Mouse (Mus musculus) MEL (cell line): ENCODE measurements at regions not wholly inside any gene's neighbourhood (a gene's known extent, or its start where the extent isn't known, plus 50 kb on each side); places are given as distances from the start of the nearest gene placed in this dataset.
"Not testable (repeated sequence)": the region's sequence is repeated elsewhere in the genome, so short reads cannot be mapped to it uniquely, and the experiment has no call there.

Experiments
- DNase-seq: peaks from one replicate; pipeline ENCODE4 v3.0.0; 2011; ENCODE audit warnings: low read depth, low spot score
- H3K27ac ChIP-seq: 2 replicates; pipeline ENCODE4 v1.5.1; 2012; ENCODE audit warnings: low read depth, mild to moderate bottlenecking, control low read depth, low read length, moderate library complexity; ENCODE audit not compliant: control insufficient read depth
- H3K27me3 ChIP-seq, 2 experiments: fragments of 150-350 bp in 1 of 2; sonication (generic) in 1 of 2; 2 replicates each; pipeline ENCODE4 v1.6.1; 2012; ENCODE audit warnings: low read length in 2 of 2, mild to moderate bottlenecking in 2 of 2, improper control_type of control experiment in 1 of 2, moderate library complexity in 1 of 2; ENCODE audit not compliant: insufficient read depth in 2 of 2, control insufficient read depth in 1 of 2
- H3K36me3 ChIP-seq, 2 experiments: 2 replicates each; pipeline ENCODE4 v1.6.1; 2012 to 2014; ENCODE audit warnings: low read length in 2 of 2, improper control_type of control experiment in 1 of 2, inconsistent platforms in 1 of 2, mild to moderate bottlenecking in 1 of 2; ENCODE audit not compliant: insufficient read depth in 2 of 2, control insufficient read depth in 1 of 2
- H3K4me1 ChIP-seq, 2 experiments: fragments of 150-350 bp in 1 of 2; sonication (generic) in 1 of 2; 2 replicates each; pipeline ENCODE4 v1.6.1; 2012; ENCODE audit warnings: low read length in 2 of 2, improper control_type of control experiment in 1 of 2, mild to moderate bottlenecking in 1 of 2; ENCODE audit not compliant: insufficient read depth in 2 of 2, control insufficient read depth in 1 of 2
- H3K4me3 ChIP-seq, 2 experiments: fragments of 150-350 bp in 1 of 2; sonication (generic) in 1 of 2; 2 replicates each; pipeline ENCODE4 v1.5.1; 2012; ENCODE audit warnings: low read depth in 2 of 2, low read length in 2 of 2, mild to moderate bottlenecking in 2 of 2, moderate library complexity in 2 of 2, control low read depth in 1 of 2, improper control_type of control experiment in 1 of 2; ENCODE audit not compliant: control insufficient read depth in 1 of 2, insufficient read depth in 1 of 2
- H3K79me2 ChIP-seq: 2 replicates; pipeline ENCODE4 v1.6.1; 2012; ENCODE audit warnings: mild to moderate bottlenecking, low read length, moderate library complexity; ENCODE audit not compliant: control insufficient read depth, poor library complexity, insufficient read depth
- H3K9ac ChIP-seq: 2 replicates; pipeline ENCODE4 v1.6.1; 2012; ENCODE audit warnings: low read depth, mild to moderate bottlenecking, control low read depth, low read length, moderate library complexity; ENCODE audit not compliant: control insufficient read depth, poor library complexity, severe bottlenecking
- H3K9me3 ChIP-seq: fragments of 150-350 bp; sonication (generic); replicated peaks from 2 replicates; pipeline ENCODE4 v1.6.1; 2012; ENCODE audit warnings: mild to moderate bottlenecking, low read length, improper control_type of control experiment, moderate library complexity; ENCODE audit not compliant: insufficient read depth
- CHD1 ChIP-seq: IDR thresholded peaks from 2 replicates; pipeline ENCODE4 v1.6.1; 2012; ENCODE audit warnings: low read depth, mild to moderate bottlenecking, inconsistent platforms, low read length, improper control_type of control experiment
- CTCF ChIP-seq, 3 experiments: IDR thresholded peaks in 2 of 3; conservative IDR thresholded peaks in 1 of 3; 2 replicates each; pipeline ENCODE4 v1.5.1; 2011 to 2012; ENCODE audit warnings: low read length in 3 of 3, low read depth in 2 of 3, mild to moderate bottlenecking in 2 of 3, improper control_type of control experiment in 1 of 3, inconsistent platforms in 1 of 3, mixed read lengths in 1 of 3, moderate library complexity in 1 of 3; ENCODE audit not compliant: control insufficient read depth in 1 of 3, insufficient read depth in 1 of 3, poor library complexity in 1 of 3, severe bottlenecking in 1 of 3
- E2F4 ChIP-seq: IDR thresholded peaks from 2 replicates; pipeline ENCODE4 v1.6.1; 2011; ENCODE audit warnings: low read depth, low read length, improper control_type of control experiment, borderline replicate concordance
- ELF1 ChIP-seq: IDR thresholded peaks from 2 replicates; pipeline ENCODE4 v1.6.1; 2014; ENCODE audit warnings: low read depth, mild to moderate bottlenecking, inconsistent platforms, low read length, improper control_type of control experiment, moderate library complexity
- EP300 ChIP-seq, 2 experiments: IDR thresholded peaks; 2 replicates each; pipeline ENCODE4 v1.6.1; 2011; ENCODE audit warnings: improper control_type of control experiment in 2 of 2, low read length in 2 of 2, low read depth in 1 of 2, mild to moderate bottlenecking in 1 of 2
- ETS1 ChIP-seq: IDR thresholded peaks from 2 replicates; pipeline ENCODE4 v1.6.1; 2012; ENCODE audit warnings: low read depth, mild to moderate bottlenecking, inconsistent platforms, low read length, improper control_type of control experiment, moderate library complexity
- JUND ChIP-seq: IDR thresholded peaks from 2 replicates; pipeline ENCODE4 v1.6.1; 2011; ENCODE audit warnings: low read depth, mild to moderate bottlenecking, improper control_type of control experiment, low read length
- KAT2A ChIP-seq: conservative IDR thresholded peaks from 2 replicates; pipeline ENCODE4 v1.6.1; 2012; ENCODE audit warnings: low read depth, low read length, improper control_type of control experiment, inconsistent platforms
- MAZ ChIP-seq: IDR thresholded peaks from 2 replicates; pipeline ENCODE4 v1.6.1; 2012; ENCODE audit warnings: low read depth, mild to moderate bottlenecking, inconsistent platforms, low read length, improper control_type of control experiment
- MYB ChIP-seq: IDR thresholded peaks from 2 replicates; pipeline ENCODE4 v1.6.1; 2011; ENCODE audit warnings: mild to moderate bottlenecking, low read depth, low read length, improper control_type of control experiment
- NELFE ChIP-seq: IDR thresholded peaks from 2 replicates; pipeline ENCODE4 v1.6.1; 2011; ENCODE audit warnings: low read depth, low read length, improper control_type of control experiment
- NRF1 ChIP-seq: IDR thresholded peaks from 2 replicates; pipeline ENCODE4 v1.6.1; 2014; ENCODE audit warnings: low read depth, mild to moderate bottlenecking, inconsistent platforms, low read length, improper control_type of control experiment, moderate library complexity; ENCODE audit not compliant: poor library complexity, insufficient read depth, severe bottlenecking
- POLR2A ChIP-seq, 2 experiments: IDR thresholded peaks; 2 replicates each; pipeline ENCODE4 v1.6.1; 2011 to 2012; ENCODE audit warnings: low read length in 2 of 2, mild to moderate bottlenecking in 2 of 2, control low read depth in 1 of 2, improper control_type of control experiment in 1 of 2, low read depth in 1 of 2, moderate library complexity in 1 of 2; ENCODE audit not compliant: control insufficient read depth in 1 of 2, insufficient read depth in 1 of 2, poor library complexity in 1 of 2
- POLR2AphosphoS2 ChIP-seq: IDR thresholded peaks from 2 replicates; pipeline ENCODE4 v1.6.1; 2011; ENCODE audit warnings: low read length, improper control_type of control experiment
- TAL1 ChIP-seq: IDR thresholded peaks from 2 replicates; pipeline ENCODE4 v1.6.1; 2012; ENCODE audit warnings: mild to moderate bottlenecking, inconsistent platforms, low read length, moderate library complexity, mixed read lengths
- TBP ChIP-seq: IDR thresholded peaks from 2 replicates; pipeline ENCODE4 v1.8.0; 2011; ENCODE audit warnings: low read depth, low read length, improper control_type of control experiment
- UBTF ChIP-seq: IDR thresholded peaks from 2 replicates; pipeline ENCODE4 v1.6.1; 2012; ENCODE audit warnings: low read depth, mild to moderate bottlenecking, inconsistent platforms, low read length, improper control_type of control experiment, moderate library complexity, borderline replicate concordance; ENCODE audit not compliant: insufficient read depth
- USF1 ChIP-seq: IDR thresholded peaks from 2 replicates; pipeline ENCODE4 v1.6.1; 2014; ENCODE audit warnings: low read depth, mild to moderate bottlenecking, inconsistent platforms, low read length, improper control_type of control experiment, moderate library complexity
- USF2 ChIP-seq, 2 experiments: IDR thresholded peaks; 2 replicates each; pipeline ENCODE4 v1.6.1; 2011 to 2012; ENCODE audit warnings: improper control_type of control experiment in 2 of 2, low read length in 2 of 2, borderline replicate concordance in 1 of 2, inconsistent platforms in 1 of 2, low read depth in 1 of 2, mild to moderate bottlenecking in 1 of 2; ENCODE audit not compliant: insufficient read depth in 1 of 2

- no peaks in the 10 kb centered on the region for H3K9me3 ChIP-seq
- no peaks in the 10 kb centered on the region for H3K36me3 ChIP-seq
- DNase-seq: no peak
- H3K27me3 ChIP-seq: peaks cover 0 to 3% of the 10 kb centered on the region in 2 experiments; a peak in 1 of 4 replicates
- no peaks in the 10 kb centered on the region for H3K79me2 ChIP-seq
- no peak overlapping the region for H3K27ac ChIP-seq
- H3K9ac ChIP-seq: no peak overlapping the region
- no peak overlapping the region for H3K4me3 ChIP-seq
- TF ChIP-seq POLR2AphosphoS2 (no peak), TAL1 (no peak), MAZ (no peak), ELF1 (no peak), CHD1 (no peak), E2F4 (no peak), USF2 (IDR thresholded peaks at IDR 0.05; ENCODE audit: borderline replicate concordance in 1 of 2, insufficient read depth in 1 of 2, low read depth in 1 of 2, low read length in 2 of 2) (no peak), NELFE (no peak), TBP (no peak), JUND (no peak), NRF1 (no peak), CTCF (IDR thresholded peaks at IDR 0.05 in 2 of 3, conservative IDR thresholded peaks at IDR 0.05 in 1 of 3; ENCODE audit: control insufficient read depth in 1 of 3, insufficient read depth in 1 of 3, low read depth in 2 of 3, low read length in 3 of 3, poor library complexity in 1 of 3, severe bottlenecking in 1 of 3) (no peak), USF1 (no peak), MYB (no peak)
- no peaks in the 10 kb centered on the region for H3K4me1 ChIP-seq
Measured at GRCm38 (mm10) chr4:44453552-44453951, 152.9 kb downstream of the Melk start.

- no peaks in the 10 kb centered on the region for H3K4me1 ChIP-seq
- H3K36me3 ChIP-seq: no peaks in the 10 kb centered on the region
- no peak for DNase-seq
- H3K9ac ChIP-seq: no peak overlapping the region
- H3K4me3 ChIP-seq: no peak overlapping the region
- H3K9me3 ChIP-seq: no peaks in the 10 kb centered on the region
- TF ChIP-seq JUND (no peak), EP300 (IDR thresholded peaks at IDR 0.05; ENCODE audit: low read depth in 1 of 2, low read length in 2 of 2) (no peak), NELFE (no peak), NRF1 (no peak), KAT2A (no peak), UBTF (no peak), ETS1 (no peak), POLR2AphosphoS2 (no peak), POLR2A (IDR thresholded peaks at IDR 0.05; ENCODE audit: control insufficient read depth in 1 of 2, insufficient read depth in 1 of 2, low read depth in 1 of 2, low read length in 2 of 2, poor library complexity in 1 of 2) (no peak), USF2 (IDR thresholded peaks at IDR 0.05; ENCODE audit: borderline replicate concordance in 1 of 2, insufficient read depth in 1 of 2, low read depth in 1 of 2, low read length in 2 of 2) (no peak), TBP (no peak)
- no peak overlapping the region for H3K27ac ChIP-seq
- no peaks in the 10 kb centered on the region for H3K79me2 ChIP-seq
- peaks cover 0 to 5% of the 10 kb centered on the region in 2 experiments; a peak in 2 of 4 replicates for H3K27me3 ChIP-seq
Measured at GRCm38 (mm10) chr4:44455851-44456250, 155.2 kb downstream of the Melk start.

GRCm38 (mm10) chr4:44473511-44473910 is 172.8 kb downstream of the Melk start:
- not testable (repeated sequence) for DNase-seq, H3K9me3 ChIP-seq, H3K27me3 ChIP-seq, H3K36me3 ChIP-seq, H3K4me3 ChIP-seq, H3K4me1 ChIP-seq, H3K9ac ChIP-seq, H3K27ac ChIP-seq, H3K79me2 ChIP-seq
